Mouse (Mus musculus) megakaryocyte, adult 5-6 weeks (primary cell): ENCODE data around the gene Ptpn5. TPM values are rescaled to one million over a fixed set of nuclear protein-coding genes. Genes with fewer than 3 reads are reported as not detected.
A peak's percentile ranks its signal among the peaks of the same experiment; 100 is the strongest.

Experiments
- ATAC-seq: 2 replicates; pipeline ENCODE4 v1.8.0; 2016; ENCODE audit warnings: mild to moderate bottlenecking, inconsistent platforms; ENCODE audit not compliant: poor library complexity, severe bottlenecking
- total RNA-seq, 2 experiments: library from RNA; stranded (forward) in 1 of 2; stranded (reverse) in 1 of 2; fragments of 153-499, 151-499 nt in 1 of 2; fragments of 221-1000, 200-1000 nt in 1 of 2; gene quantifications; 2 replicates each; pipeline versions ENCODE4 v1.2.3 to v1.2.4; 2015 to 2017

Ptpn5 gene
- total RNA-seq, 2 experiments from 2014 or later, result not detected

- no peak for ATAC-seq
Observed at GRCm38 (mm10) chr7:47112036-47112435, 21.4 kb downstream of the Ptpn5 start.

- no peak for ATAC-seq
Observed at GRCm38 (mm10) chr7:47111121-47111520, 22.4 kb downstream of the Ptpn5 start.

GRCm38 (mm10) chr7:47110511-47110910 lies 23.0 kb downstream of the Ptpn5 start:
- peak; percentile 41; the same call in 1 of the 2 replicates for ATAC-seq

GRCm38 (mm10) chr7:47108779-47109189 lies 24.7 kb downstream of the Ptpn5 start:
- no peak for ATAC-seq

GRCm38 (mm10) chr7:47106949-47107348 lies 26.5 kb downstream of the Ptpn5 start:
- ATAC-seq, result no peak

- peak; percentile 99 for ATAC-seq
Observed at GRCm38 (mm10) chr7:47103671-47104414, 29.6 kb downstream of the Ptpn5 start.

- ATAC-seq, result no peak
Observed at GRCm38 (mm10) chr7:47102970-47103369, 30.5 kb downstream of the Ptpn5 start.

GRCm38 (mm10) chr7:47100615-47101014 lies 32.9 kb downstream of the Ptpn5 start:
- no peak for ATAC-seq

- ATAC-seq, result no peak
Observed at GRCm38 (mm10) chr7:47099306-47099705, 34.2 kb downstream of the Ptpn5 start.

- peak; percentile 25; the same call in 1 of the 2 replicates for ATAC-seq
Observed at GRCm38 (mm10) chr7:47098044-47098443, 35.4 kb downstream of the Ptpn5 start.

GRCm38 (mm10) chr7:47094969-47095368 lies 38.5 kb downstream of the Ptpn5 start:
- no peak for ATAC-seq

GRCm38 (mm10) chr7:47093935-47094334 lies 39.5 kb downstream of the Ptpn5 start:
- ATAC-seq, result no peak

- no peak for ATAC-seq
Observed at GRCm38 (mm10) chr7:47085075-47085474, 48.4 kb downstream of the Ptpn5 start.

GRCm38 (mm10) chr7:47081277-47081676 lies 52.2 kb downstream of the Ptpn5 start:
- ATAC-seq, result peak; percentile 73

GRCm38 (mm10) chr7:47080868-47081267 lies 52.6 kb downstream of the Ptpn5 start:
- ATAC-seq, result 0 out of 2 replicates have a peak, but pooled peaks have one; percentile 25

- peak; percentile 36; the same call in 1 of the 2 replicates for ATAC-seq
Observed at GRCm38 (mm10) chr7:47077451-47077850, 56.0 kb downstream of the Ptpn5 start.

GRCm38 (mm10) chr7:47076729-47077128 lies 56.8 kb downstream of the Ptpn5 start:
- no peak for ATAC-seq

GRCm38 (mm10) chr7:47076193-47076592 lies 57.3 kb downstream of the Ptpn5 start:
- no peak for ATAC-seq

GRCm38 (mm10) chr7:47073536-47074521 lies 59.7 kb downstream of the Ptpn5 start:
- ATAC-seq, result no peak

GRCm38 (mm10) chr7:47072551-47072950 lies 60.9 kb downstream of the Ptpn5 start:
- peak; percentile 58 for ATAC-seq

- ATAC-seq, result peak; percentile 71
Observed at GRCm38 (mm10) chr7:47067879-47068278, 65.6 kb downstream of the Ptpn5 start.
